Mouse (Mus musculus) adrenal gland (tissue): ENCODE measurements around the gene 4930523C07Rik.

Experiments used
- intact Hi-C: fragments of 180-260 bp; cut with DNase I; formaldehyde crosslinking; loops from one replicate; pipeline ENCODE4 v1.15.1; 2025

4930523C07Rik gene

GRCm38 (mm10) chr1:160084239-160084638, 40.1 kb downstream of the 4930523C07Rik start:
- intact Hi-C loops, result loop anchor here (5.0 kb wide), 1 partner anchor 692 kb away; no protein-coding TSS in a partner anchor

- intact Hi-C loops, result no loop called here
Measured at GRCm38 (mm10) chr1:160086651-160087050, 42.5 kb downstream of the 4930523C07Rik start.

GRCm38 (mm10) chr1:160099659-160100302, 55.6 kb downstream of the 4930523C07Rik start:
- intact Hi-C loops, result loop anchor here (2.0 kb wide), 1 partner anchor 83 kb away; no protein-coding TSS in a partner anchor

DNA sequence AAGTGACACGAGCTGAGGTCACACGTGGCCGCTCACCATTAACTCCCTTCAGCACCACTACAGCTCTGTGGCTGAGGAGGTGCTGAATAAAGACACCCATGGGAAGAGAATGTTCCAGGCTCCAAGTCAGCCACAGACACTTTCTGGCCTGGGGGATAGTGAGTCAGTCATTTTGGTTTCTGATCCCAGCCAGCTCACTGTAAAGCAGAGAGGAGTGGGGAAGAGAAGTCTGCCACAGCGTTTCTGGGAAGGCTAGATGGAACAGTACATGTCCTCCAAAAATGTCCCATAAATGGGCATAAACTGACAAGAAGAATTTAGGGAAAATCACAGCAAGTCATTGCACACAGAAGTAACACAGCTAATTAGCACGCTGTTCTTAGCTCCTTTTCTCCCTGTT, 56.8 kb downstream of the 4930523C07Rik start:
- intact Hi-C loops, result loop anchor here (2.0 kb wide), 1 partner anchor 82 kb away; no protein-coding TSS in a partner anchor

- intact Hi-C loops, result no loop called here
Measured at GRCm38 (mm10) chr1:160105426-160105825, 61.2 kb downstream of the 4930523C07Rik start.

DNA sequence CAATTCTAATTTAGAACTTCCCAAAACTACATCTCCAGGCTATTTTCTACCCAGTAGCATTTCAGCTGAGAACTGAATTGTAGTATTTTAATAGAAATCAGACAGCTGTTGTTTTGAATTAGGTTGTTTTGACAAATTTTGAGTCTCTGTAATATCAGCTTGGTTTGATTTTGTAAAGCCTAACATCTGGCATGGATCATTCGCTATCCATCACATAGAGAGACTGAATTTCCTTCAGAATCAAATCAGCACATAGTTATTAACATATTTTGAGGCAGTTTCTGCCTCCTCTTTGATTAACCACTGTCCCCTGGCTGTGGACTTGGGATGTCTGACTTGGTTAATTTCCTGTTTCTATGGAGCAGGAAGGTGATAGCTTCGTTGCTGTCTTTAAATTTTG, 64.4 kb downstream of the 4930523C07Rik start:
- intact Hi-C loops, result no loop called here

DNA sequence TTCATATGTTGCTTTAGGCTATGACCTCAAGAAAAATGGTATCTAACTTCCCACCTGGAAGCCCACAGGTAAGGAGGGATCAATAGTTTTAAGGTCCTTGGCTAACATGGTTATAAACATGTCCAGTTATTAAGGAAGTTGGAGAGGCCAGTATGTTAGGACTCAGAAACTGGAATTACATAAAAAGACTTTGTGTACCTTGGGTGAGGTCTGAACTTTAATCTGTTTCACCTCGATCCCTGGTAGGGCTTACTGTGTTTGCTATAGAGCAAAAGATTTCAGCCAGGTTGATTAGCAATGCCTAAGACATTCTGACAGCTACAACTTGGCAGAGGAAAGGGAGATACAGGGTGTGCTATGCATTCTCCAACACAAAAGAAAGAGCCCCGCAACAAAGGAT, 79.8 kb downstream of the 4930523C07Rik start:
- intact Hi-C loops, result no loop called here
